Mouse (Mus musculus) left cerebral cortex, postnatal 14 days (tissue): Measurements from ENCODE around the gene 1700001J03Rik. TPM values are rescaled to one million over a fixed set of nuclear protein-coding genes. Genes with fewer than 3 reads are reported as not detected.
A peak's percentile ranks its signal among the peaks of the same experiment; 100 is the strongest.
"Not testable (repeated sequence)": the region's sequence is repeated elsewhere in the genome, so short reads cannot be mapped to it uniquely, and the experiment has no call there.

Experiments used
- DNase-seq, 2 experiments: peaks; one replicate each; pipeline ENCODE4 v3.0.0; 2021 to 2022; ENCODE audit warnings: low spot score in 2 of 2, mixed read lengths in 1 of 2
- intact Hi-C: fragments of 180-260 bp; cut with DNase I; formaldehyde crosslinking; loops from one replicate; pipeline ENCODE4 v1.15.1; 2025
- long read RNA-seq, 2 experiments: library from polyadenylated mRNA; stranded (forward); transcript quantifications; one replicate each; pipeline ENCODE4 v2.0.0; 2021
- total RNA-seq, 2 experiments: library from RNA; stranded (reverse); gene quantifications; 2 replicates each; pipeline ENCODE4 v1.2.3; 2021

Gene 1700001J03Rik
- 1 to 10 TPM in 1 of 2 experiments, under 1 TPM in 1; 0.44 to 1.1 TPM for total RNA-seq
- long read RNA-seq, experiment 1 = 0 reads
- long read RNA-seq, experiment 2 = 0 reads

DNA sequence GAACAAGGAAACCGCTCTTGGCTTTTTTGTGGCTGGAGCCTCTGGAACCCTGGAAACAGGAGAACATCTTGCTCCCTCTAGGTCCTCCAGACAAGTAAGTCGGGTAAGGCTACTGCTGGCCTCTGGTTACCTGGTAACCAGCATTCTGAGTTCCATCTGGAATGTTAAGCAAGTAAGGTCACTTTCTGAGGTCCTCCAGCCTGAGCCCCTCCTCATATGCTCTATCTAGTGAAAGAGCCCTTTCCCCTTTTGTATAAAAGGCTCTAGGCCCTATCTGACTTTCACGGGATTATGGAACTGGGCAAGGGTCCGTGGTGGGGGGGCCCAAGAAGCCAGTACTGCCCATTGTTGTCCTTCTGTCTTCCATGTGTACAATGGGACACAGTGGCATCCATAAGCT, at the start of gene 1700001J03Rik:
Gene 1700001J03Rik, minus strand, starts transcription at position 101 of the 400 bp plus-strand sequence.
- intact Hi-C loops = loop anchor here (5.0 to 10.0 kb wide), 2 partner anchors 117 to 290 kb away; no protein-coding TSS in a partner anchor
- not testable (repeated sequence) for DNase-seq

DNA sequence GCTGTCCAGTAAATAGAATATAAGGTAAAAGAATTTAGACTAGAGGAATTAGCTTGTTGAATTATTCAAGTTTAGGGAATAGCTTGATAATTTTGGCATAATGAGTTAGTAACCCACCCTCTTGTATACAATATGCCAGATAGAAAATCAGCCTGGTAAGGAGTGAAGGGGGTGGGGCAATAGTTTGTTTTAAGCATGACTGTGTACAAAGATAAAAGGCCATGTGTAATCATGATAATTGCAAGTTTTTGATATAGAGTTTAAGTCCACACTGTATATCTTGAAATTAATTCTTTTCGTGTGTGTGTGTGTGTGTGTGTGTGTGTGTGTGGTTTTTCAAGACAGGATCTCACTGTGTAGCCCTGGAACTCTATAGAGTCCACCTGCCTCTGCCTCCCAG, 49.2 kb upstream of the 1700001J03Rik start:
- intact Hi-C loops = no loop called here
- no peak for DNase-seq

DNA sequence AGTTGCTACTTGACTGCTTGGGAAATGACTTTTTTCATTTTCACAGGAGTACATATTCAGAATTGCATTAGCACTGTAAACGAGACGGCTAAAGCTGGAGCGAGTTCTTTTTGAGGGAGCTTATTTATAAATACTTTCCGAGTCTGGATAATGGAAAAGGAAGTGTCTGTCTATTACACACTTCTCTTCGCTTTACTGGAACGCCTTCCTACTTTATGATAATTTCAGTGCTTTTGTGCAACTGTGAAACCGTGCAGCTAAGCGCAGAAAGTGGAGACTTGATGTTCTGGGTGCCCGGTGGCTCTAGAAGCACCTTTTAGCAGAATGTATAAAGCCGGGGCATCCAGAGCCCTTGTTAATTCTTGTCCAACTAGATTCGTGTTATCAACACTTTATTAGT, 47.7 kb upstream of the 1700001J03Rik start:
- DNase-seq = no peak
- intact Hi-C loops = no loop called here

DNA sequence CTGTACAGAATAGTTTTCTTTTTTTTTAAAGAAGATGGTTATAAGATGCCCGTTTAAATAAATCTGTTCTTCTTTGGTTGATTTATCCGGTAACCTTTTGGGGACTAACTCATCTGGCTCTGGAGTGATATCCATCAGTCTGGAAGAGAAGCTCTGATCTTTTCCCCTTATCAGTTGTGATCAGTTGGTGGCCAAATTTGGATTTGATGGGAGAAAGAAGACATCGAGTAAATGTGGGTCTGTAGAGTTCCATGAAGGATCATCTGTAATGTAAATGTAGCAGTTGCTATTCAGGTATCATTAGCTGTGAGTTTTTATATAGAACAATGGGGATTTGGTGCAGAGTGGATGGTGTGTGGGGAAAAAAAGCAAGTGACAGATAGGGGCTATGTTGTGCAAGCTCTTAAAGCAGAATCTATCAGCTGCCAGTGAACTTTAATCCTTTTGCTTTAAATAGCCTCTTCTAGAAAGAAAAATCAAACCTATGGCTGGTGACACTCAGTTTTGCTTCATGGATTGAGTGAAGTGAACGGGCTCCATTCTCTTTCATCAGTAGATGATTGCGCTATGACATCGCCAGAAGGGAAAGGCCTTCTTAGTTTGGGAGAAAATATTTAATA, 47.1 kb upstream of the 1700001J03Rik start:
- intact Hi-C loops = no loop called here
- no peak for DNase-seq

DNA sequence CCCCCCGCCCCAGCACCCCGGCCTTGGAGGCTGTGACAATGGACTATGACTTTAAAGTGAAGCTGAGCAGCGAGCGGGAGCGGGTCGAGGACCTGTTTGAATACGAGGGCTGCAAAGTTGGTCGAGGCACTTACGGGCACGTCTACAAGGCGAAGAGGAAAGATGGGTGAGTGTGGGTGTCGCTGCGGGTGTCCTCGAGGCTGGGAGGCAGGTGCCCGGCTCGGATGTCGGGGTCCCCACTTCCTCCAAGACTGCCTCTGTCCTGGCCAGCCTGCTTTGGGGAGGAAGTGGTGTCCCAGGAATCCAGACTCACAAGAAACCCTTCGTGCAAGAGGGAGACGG, 46.5 kb upstream of the 1700001J03Rik start:
- intact Hi-C loops = no loop called here
- no peak for DNase-seq

DNA sequence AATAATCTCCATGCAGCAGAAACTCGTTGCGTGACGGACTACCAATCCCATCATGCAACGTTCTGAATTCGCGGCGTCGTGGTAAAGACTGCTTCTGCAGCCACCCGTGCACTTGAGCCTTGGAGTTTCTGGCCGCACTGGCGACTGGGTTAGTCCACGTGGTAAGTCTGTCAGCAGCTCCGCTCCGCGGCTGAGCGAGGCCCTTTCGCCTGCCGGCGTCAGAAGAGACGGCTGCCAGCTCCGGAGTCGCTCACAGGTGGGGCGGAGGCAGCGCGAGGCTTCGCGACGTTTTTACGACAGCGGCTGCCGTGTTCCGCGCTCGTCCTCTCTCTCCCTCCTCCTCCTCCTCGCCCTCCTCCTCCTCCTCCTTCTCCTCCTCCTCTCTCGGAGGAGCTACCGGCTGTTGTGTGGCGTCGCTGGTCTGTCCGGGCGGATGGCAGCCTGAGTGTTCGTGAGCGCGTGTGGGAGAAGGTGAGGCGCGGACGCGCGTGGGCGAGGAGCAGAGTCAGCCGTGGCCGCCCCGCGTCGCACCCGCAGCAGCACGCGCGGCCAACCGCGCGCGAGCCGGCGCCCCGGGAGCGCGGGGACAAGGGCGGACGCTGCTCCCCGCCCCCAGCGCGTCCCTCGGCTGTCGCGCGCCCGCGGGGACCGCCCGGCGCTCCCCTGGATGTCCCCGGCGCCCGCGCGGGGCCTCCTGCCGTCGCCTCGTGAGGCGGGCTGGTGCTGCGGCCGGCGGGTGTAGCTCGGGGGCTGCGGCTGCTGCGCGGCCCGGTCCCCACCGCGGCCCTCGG, 46.0 kb upstream of the 1700001J03Rik start, which contains the start of gene Cdk8:
Gene Cdk8, plus strand, starts transcription at position 367 of the 791 bp plus-strand sequence.
- intact Hi-C loops = no loop called here
- DNase-seq = peak; percentile 96

DNA sequence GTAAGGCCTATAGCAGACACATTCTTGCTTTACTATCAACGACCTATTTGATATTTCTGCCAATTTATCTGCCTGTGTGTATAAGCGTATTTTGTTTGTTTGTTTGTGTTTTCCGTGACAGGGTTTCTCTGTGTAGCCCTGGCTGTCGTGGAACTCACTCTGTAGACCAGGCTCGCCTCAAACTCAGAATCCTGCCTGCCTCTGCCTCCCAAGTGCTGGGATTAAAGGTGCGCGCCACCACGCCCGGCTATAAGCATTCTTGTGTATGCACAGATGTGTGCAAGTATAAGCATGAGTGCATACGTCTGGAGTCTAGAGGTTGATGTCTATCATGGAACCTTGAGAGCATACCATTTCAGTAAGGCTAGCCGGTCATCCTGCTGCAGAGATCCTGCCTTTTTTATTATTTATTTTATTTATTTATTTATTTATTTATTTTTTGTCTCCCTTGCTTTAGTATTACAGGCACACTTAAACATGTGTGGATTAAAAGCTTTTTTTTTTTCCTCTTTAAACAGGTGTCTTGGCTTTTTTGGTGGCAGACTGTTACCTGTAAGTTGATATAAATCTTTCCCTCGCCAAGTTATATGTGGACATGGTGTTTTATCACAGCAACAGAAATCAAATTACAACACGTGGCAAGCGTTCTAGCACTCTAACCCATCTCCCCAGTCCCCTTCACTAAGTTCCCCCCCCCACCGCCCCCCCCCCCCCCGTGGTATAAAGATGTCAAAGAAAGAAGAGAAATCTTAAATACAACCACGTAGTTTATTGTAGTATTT, 45.0 kb upstream of the 1700001J03Rik start:
- DNase-seq = no peak
- intact Hi-C loops = no loop called here

DNA sequence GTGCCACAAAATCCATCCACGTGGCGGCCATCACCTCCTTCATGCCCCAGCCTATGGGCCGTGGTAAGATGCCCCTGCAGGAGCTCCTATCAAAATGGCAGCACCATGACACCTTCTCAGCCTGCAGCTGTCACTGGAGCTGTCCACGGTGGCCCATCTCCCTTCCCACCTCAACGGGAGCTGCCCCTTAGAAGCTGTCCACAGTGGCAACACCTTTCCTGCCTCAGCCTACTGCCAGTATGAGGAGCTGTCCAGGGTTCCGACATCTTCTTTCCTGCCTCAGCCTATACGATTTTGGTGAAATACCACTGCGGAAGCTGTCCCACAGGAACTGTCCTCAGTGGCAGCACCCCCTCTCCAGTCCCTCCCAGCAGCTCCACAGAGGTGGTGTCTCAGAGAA, 42.4 kb upstream of the 1700001J03Rik start:
- no peak for DNase-seq
- intact Hi-C loops = no loop called here

DNA sequence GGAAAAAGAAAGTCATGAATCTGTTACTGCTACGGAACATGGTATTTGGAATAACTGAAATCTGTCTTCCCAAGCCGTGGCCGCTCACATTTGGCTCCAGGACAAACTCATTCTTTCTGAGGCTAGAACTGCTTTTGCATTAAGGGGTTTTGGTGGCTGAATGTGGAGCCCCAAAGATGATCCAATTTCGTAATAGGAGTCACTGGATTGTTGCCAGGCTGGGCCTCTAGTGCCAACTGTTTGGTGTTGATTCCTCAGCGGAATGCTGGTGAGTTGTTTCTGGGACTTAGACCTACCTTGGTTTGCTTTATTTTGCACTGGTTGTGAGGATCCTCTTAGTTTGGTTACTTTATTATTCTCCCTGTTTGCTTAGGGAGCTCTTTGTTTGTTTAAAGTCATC, 38.7 kb upstream of the 1700001J03Rik start:
- intact Hi-C loops = loop anchor here (5.0 kb wide), 1 partner anchor 79 kb away; no protein-coding TSS in a partner anchor
- DNase-seq = no peak

DNA sequence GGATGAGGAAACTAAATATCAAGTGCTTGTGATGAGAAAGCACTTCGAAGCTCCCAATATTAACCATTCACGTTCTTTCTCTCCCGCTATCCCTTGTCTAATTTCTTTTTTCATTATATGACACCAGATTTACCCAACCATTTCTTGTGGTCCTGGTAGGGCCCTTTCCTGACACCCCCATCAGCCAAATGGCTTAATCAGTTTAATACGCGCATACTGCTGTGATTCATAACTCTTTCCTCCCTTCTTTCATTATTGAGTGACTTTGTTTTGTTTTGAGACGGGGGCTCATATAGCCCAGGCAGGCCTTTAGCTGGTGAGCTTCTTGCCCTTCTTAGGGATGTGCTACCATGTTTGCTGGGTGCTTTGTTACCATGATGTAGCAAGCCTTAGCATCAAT, 36.6 kb upstream of the 1700001J03Rik start:
- DNase-seq = no peak
- intact Hi-C loops = loop anchor here (5.0 kb wide), 1 partner anchor 81 kb away; no protein-coding TSS in a partner anchor

DNA sequence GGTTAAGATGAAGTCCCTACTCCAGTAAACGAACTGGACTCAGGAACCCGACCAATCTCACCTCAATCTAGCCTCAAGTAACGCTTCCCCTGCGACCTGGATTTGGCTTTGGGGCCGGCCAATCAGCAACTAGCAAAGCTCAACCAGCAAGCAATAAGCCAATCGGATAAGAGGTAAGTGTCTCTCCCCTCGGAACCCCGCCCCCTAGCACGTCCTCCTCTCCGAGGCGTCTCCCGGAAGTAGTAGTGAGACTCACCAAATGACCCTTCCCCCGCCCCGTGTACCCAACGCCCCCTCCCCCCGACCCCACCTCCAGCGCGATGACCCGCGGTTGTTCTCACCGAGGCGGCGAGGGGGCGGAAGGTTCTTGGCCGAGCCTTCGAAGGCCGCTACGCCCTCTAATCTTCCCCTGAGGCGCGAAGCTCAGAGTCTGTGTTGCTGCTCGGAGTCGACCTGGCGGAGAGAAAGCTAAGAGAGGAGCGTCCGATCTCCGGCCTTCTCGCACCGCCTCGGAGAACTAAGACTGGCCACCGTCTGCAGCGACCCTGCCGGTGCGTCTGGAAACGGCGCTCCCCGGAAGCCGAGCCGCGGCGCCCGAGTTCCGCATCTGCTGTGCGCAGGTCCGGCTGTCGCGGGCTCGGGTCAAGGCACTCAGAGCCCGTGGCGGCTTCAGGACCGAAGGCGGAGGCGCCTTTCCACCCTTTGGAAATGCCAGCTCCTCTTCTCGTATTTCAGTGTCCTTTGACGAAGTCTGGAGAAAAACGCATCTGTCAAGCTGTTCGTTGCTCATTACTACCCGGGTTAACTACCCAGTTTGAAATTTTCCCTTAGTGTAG, 36.0 kb upstream of the 1700001J03Rik start, which contains the start of gene Rnf6:
Gene Rnf6, minus strand, starts transcription at position 677 of the 836 bp plus-strand sequence.
- DNase-seq = peak; percentile 94 to 96
- intact Hi-C loops = loop anchor here (5.0 kb wide), 1 partner anchor 81 kb away; no protein-coding TSS in a partner anchor

DNA sequence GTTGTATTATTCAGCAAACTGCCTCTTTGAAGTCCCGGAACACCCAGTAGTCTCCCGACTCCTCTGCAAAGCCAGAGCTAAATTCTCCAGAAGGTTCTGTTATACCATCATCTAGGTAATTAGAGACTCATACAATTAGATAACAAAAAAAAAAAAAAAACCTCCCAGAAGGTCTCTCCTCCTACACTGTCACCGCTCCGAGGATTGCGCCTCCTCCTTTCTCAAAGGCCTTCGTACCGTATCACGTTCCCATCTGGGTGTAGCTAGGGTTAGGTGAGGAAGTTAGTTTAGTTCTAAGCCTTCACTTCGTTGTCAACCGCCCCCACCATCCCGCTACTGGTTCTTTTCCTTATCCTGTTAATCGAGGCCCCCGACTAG, 35.4 kb upstream of the 1700001J03Rik start:
- intact Hi-C loops = loop anchor here (5.0 kb wide), 1 partner anchor 82 kb away; no protein-coding TSS in a partner anchor
- DNase-seq = no peak

DNA sequence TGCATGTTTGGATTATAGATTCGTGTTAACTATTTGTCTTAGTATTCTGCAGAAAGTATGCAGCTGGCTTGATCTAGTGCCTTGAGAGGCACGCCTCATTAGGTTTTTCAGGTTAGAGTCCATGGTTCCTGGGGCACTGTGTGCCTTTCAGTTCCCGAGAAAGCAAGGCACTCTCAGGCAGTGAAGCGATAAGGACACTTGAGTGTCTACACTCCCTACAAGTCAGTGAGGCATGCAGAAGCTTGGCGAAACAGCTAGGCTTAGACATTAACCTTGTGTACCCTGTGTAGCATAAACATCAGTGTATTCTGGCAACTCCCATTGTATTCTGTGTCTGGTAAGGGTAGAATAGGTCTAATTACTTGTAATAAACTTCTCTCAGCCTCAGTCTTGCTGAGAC, 20.4 kb upstream of the 1700001J03Rik start:
- no peak for DNase-seq
- intact Hi-C loops = no loop called here

DNA sequence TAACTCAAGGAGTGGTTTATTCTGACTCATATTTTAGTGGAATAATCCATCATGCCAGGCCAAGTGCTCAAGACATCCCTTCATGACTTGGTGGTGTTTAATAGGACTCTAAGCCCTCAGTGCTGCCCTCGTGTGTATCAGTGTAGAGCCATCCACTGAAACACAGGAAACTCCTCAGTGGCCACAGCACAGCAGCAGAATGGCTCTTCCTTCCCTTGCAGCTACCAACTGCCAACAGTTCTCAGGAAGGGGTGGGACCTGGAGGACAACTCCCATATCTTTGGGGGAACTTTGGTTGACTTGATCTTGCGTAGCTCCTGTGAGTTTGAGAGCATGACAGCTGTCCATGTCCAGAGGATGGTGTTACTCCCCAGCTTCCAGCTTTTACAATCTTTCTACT, 18.8 kb upstream of the 1700001J03Rik start:
- intact Hi-C loops = no loop called here
- no peak for DNase-seq

DNA sequence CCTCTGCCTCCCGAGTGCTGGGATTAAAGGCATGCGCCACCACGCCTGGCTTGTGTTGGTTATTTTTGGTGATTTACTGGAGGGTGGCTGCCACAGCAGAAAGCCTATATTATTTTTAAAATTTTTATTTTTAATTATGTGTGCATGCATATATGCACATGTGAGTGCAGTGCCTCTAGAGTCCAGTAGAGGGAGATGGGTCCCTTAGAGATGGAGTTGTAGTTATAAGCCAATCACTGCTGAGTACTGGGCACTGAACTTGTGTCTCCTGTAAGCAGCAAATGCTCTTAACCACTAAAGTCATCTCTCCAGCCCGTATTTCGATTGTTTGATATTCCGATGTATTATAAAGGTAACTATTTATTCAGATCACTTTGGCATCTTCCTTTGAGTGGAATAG, 15.5 kb upstream of the 1700001J03Rik start:
- intact Hi-C loops = no loop called here
- DNase-seq = no peak

DNA sequence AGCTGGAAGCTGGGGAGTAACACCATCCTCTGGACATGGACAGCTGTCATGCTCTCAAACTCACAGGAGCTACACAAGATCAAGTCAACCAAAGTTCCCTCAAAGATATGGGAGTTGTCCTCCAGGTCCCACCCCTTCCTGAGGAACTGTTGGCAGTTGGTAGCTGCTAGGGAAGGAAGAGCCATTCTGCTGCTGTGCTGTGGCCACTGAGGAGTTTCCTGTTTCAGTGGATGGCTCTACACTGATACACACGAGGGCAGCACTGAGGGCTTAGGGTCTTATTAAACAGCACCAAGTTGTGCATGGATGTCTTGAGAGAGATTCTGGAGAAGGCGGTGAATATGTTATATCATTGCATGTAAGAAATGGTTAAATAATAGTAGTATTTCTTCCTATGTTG, 14.4 kb upstream of the 1700001J03Rik start:
- DNase-seq = no peak
- intact Hi-C loops = no loop called here

DNA sequence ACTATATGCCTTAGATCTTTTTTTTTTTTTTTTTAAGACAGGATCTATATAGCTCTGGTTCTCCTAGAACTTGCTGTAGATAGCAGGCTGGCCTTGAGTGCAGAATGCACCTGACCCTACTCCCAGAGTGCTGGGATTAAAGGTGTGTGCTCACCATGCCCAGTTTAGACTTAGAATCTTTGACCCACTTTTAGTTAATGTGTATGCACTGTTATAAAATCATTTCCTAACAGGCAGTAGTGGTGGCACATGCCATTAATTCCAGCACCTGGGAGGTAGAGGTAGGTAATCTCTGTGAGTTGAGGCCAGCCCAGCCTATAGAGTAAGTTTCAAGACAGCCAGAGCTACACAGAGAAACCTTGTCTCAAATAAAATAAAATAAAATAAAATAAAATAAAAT, 14.0 kb upstream of the 1700001J03Rik start:
- DNase-seq = no peak
- intact Hi-C loops = no loop called here

DNA sequence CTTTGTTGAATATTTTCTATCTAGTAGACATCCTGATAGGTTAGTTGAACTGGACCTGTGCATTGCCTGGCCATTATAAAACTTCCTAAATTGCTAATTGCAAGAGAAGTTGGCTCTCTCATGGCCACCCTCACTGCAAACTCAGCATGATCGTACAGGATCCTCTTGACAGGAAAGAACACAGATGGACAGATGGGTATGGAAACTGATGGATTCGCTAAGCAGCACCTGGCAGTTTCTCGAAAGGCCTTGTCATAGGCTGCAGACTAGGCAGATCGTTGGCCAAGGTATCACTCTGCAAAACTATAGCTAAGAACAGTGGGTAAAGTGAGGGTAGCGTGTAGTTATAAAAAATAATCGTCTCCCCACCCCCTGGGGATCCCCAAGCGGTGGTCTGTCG, 8.3 kb upstream of the 1700001J03Rik start:
- intact Hi-C loops = no loop called here
- no peak for DNase-seq
